In the genomic region with DNA sequence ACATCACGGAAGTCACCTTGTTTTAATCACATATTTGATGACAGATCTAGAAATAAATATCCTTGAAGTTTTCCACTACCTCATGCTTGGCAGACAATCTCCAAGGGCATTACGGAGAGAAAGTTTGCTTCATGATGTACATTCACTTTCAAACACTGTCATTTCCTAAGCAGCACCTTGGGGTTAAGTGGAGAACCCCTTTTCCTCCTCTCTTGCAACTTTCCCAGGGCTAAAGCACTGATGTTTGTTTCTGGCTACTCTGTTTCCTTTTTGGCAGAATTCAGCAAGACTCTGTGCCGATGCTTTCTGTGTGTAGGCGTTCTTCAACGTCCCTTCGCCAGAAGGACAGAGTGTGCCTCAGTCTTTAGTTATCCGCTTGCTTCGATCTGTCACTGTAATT, we compare ENCODE assay signal across 23 mouse cellular contexts. TPM values are rescaled to one million over a fixed set of nuclear protein-coding genes. Genes with fewer than 3 reads are reported as not detected.
"Had no signal": no experiment of that assay in that cellular context is flagged by ENCODE, and none has a peak within 500 bp of the region (broad histone marks: within the 10 kb centered on the region; RNA-seq: fewer than 3 reads in every experiment).

A gene (plus strand): TSS at position 301 of the 400 bp plus-strand sequence.

- ATAC-seq: liver, postnatal 0 days; lung, postnatal 0 days; midbrain, embryonic 15.5 days had no signal

- H3K27ac ChIP-seq: liver, embryonic 15.5 days; lung, embryonic 15.5 days; macrophage; midbrain, embryonic 12.5 days; midbrain, embryonic 15.5 days; neural tube, embryonic 12.5 days; stomach, embryonic 15.5 days; stomach, postnatal 0 days had no signal

- H3K4me2 ChIP-seq: liver, embryonic 15.5 days; lung, embryonic 15.5 days; midbrain, embryonic 12.5 days; midbrain, embryonic 15.5 days; neural tube, embryonic 12.5 days; stomach, embryonic 15.5 days had no signal

- H3K9me3 ChIP-seq: liver, embryonic 15.5 days; lung, embryonic 15.5 days; megakaryocyte, embryonic 14.5 days; midbrain, embryonic 12.5 days; midbrain, embryonic 15.5 days; neural tube, embryonic 12.5 days; stomach, embryonic 15.5 days had no signal

- H3K4me3 ChIP-seq: liver, embryonic 15.5 days; lung, embryonic 15.5 days; megakaryocyte, embryonic 14.5 days; midbrain, embryonic 12.5 days; midbrain, embryonic 15.5 days; neural tube, embryonic 12.5 days; stomach, embryonic 15.5 days had no signal

- H3K4me1 ChIP-seq: liver, embryonic 15.5 days; lung, embryonic 15.5 days; neural tube, embryonic 12.5 days; stomach, embryonic 15.5 days had no signal

- H3K9ac ChIP-seq: liver, embryonic 15.5 days; liver, postnatal 0 days; lung, embryonic 15.5 days; midbrain, embryonic 12.5 days; midbrain, embryonic 15.5 days; neural tube, embryonic 12.5 days; stomach, embryonic 15.5 days had no signal

- H3K36me3 ChIP-seq: liver, embryonic 15.5 days; lung, embryonic 15.5 days; midbrain, embryonic 12.5 days; midbrain, embryonic 15.5 days; neural tube, embryonic 12.5 days; stomach, embryonic 15.5 days had no signal

- DNase-seq: liver, postnatal 0 days; lung, postnatal 14 days; lung, postnatal 36 days; right cerebral cortex, postnatal 14 days; thymus, adult 2 months; thymus, postnatal 25 days; thymus, postnatal 4 days had no signal

- H3K27me3 ChIP-seq: liver, embryonic 15.5 days; lung, embryonic 15.5 days; megakaryocyte, embryonic 14.5 days; midbrain, embryonic 12.5 days; midbrain, embryonic 15.5 days; neural tube, embryonic 12.5 days; stomach, embryonic 15.5 days had no signal

RNA-seq across cellular contexts. Expression of the gene that starts here (rescaled TPM):
- total RNA-seq: midbrain, postnatal 0 days; monocyte, adult 5-6 weeks had no signal
- polyA plus RNA-seq: liver, embryonic 15.5 days; liver, postnatal 0 days; lung, embryonic 15.5 days; macrophage; midbrain, embryonic 12.5 days; midbrain, embryonic 15.5 days; midbrain, postnatal 0 days; neural tube, embryonic 12.5 days; neural tube, embryonic 14.5 days; spleen, adult 2 months; stomach, embryonic 15.5 days; stomach, postnatal 0 days; testis, adult 2 months; thymus, adult 2 months; urinary bladder, adult 2 months had no signal
